Mouse (Mus musculus): ENCODE measurements around the gene Slc35d3. TPM values are rescaled to one million over a fixed set of nuclear protein-coding genes. Genes with fewer than 3 reads are reported as not detected.
A peak's percentile ranks its signal among the peaks of the same experiment; 100 is the strongest.

Gene Slc35d3
- 0.22 and 1.1 TPM in 2 replicates for polyA plus RNA-seq (2015; fragmentation: Nextera tagmentation; extraction: Ambion mirVana)

GRCm38 (mm10) chr10:19850998-19851691, at the start of gene Slc35d3:
Gene Slc35d3, minus strand, starts transcription at chr10:19851459.
- ATAC-seq (replicated peaks; ENCODE audit: low FRiP score), result peak; percentile 52
- peaks cover 66% of the 10 kb centered on the region for H3K27me3 ChIP-seq
- H3K9me3 ChIP-seq (replicated peaks), result no peaks in the 10 kb centered on the region
- peak within 1 kb of the TSS; percentile 57 for H3K4me3 ChIP-seq (replicated peaks)
- no peak within 1 kb of the TSS for H3K27ac ChIP-seq
- under 1% methylated on average over 64 of the region's 72 CpGs for WGBS
- no peaks in the 10 kb centered on the region for H3K36me3 ChIP-seq
- H3K9ac ChIP-seq, result peak within 1 kb of the TSS; percentile 36
- peaks cover 33% of the 10 kb centered on the region for H3K4me1 ChIP-seq
- peak within 1 kb of the TSS; percentile 99 for H3K4me2 ChIP-seq

DNA sequence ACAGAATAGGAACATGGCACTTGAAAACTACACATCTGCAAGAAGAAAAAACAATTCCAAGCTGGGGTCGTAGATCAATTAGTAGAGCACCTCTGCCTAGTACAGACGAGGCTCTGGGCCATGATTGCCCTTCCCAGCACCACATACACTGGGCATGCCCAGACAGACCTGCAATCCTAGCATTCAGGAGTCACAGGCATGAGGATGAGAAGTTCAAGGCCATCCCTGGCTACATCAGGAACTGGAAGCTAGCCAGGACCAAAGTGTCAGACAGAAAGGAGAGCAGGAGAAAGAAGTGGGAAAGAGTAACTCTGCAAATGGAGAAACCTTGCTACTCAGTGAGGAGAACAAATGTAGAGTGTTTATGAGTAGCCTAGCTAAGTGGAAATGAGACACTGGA, 48.9 kb upstream of the Slc35d3 start:
- Histone ChIP-seq H3K4me1 (no peaks in the 10 kb centered on the region), H3K9me3 (replicated peaks) (no peaks in the 10 kb centered on the region), H3K9ac (no peak overlapping the region), H3K27ac (no peak overlapping the region), H3K4me3 (replicated peaks) (no peak overlapping the region), H3K36me3 (peaks cover 17% of the 10 kb centered on the region; the same call in 1 of the 2 replicates), H3K4me2 (no peak overlapping the region), H3K27me3 (no peaks in the 10 kb centered on the region)
- 44% methylated on average over 2 of the region's 2 CpGs for WGBS
- no peak for ATAC-seq (replicated peaks; ENCODE audit: low FRiP score)

DNA sequence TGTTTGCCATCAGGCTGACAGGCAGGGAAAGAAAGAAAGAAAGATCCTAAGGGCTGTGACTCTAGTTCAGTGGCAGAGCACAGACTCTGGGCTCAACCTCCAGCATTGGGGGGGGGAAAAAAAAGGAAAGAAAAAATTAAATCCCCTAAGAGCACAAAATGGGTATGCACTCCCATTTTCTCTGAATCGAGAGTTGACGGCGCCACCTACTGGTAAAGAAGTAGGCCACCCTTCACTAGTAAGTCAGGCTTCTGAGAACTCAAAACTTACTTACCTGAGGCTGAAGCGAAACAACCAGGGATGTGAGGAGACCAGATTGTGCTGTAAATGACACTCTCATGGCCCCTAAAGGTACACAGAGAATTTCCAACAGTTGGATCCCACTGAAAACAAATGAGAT, 42.7 kb upstream of the Slc35d3 start:
- no peak for ATAC-seq (replicated peaks; ENCODE audit: low FRiP score)
- no peak overlapping the region for H3K4me3 ChIP-seq (replicated peaks)
- no peaks in the 10 kb centered on the region for H3K4me1 ChIP-seq
- H3K4me2 ChIP-seq, result no peak overlapping the region
- H3K36me3 ChIP-seq, result peaks cover 4% of the 10 kb centered on the region; the same call in 1 of the 2 replicates
- no peak overlapping the region for H3K9ac ChIP-seq
- H3K27me3 ChIP-seq, result no peaks in the 10 kb centered on the region
- 20% methylated on average over 4 of the region's 4 CpGs for WGBS
- H3K9me3 ChIP-seq (replicated peaks), result no peaks in the 10 kb centered on the region
- no peak overlapping the region for H3K27ac ChIP-seq

DNA sequence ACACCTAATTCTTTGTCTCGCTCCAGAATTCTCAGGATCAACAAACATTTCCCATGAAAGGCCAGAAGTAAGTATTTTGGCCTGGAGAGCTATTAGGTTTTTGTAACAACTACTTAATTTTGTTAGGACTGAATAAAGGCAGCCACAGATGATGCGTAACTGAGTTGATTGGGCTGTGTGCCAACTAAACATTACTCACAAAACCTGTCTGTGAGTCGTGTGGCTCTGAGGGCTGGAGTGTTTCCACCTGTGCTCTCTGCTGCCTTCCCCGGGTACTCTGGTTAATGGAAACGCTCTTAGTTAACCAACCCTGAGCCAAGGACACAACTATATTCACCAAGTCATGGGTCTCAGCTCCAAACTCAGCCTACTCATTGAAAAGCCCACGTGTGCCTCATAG, 41.9 kb upstream of the Slc35d3 start:
- peaks cover 10% of the 10 kb centered on the region; the same call in 1 of the 2 replicates for H3K36me3 ChIP-seq
- 62% methylated on average over 6 of the region's 6 CpGs for WGBS
- no peak overlapping the region for H3K9ac ChIP-seq
- H3K4me1 ChIP-seq, result no peaks in the 10 kb centered on the region
- H3K4me2 ChIP-seq, result no peak overlapping the region
- no peak for ATAC-seq (replicated peaks; ENCODE audit: low FRiP score)
- no peaks in the 10 kb centered on the region for H3K27me3 ChIP-seq
- H3K9me3 ChIP-seq (replicated peaks), result no peaks in the 10 kb centered on the region
- H3K4me3 ChIP-seq (replicated peaks), result no peak overlapping the region
- no peak overlapping the region for H3K27ac ChIP-seq

GRCm38 (mm10) chr10:19891686-19892085, 40.4 kb upstream of the Slc35d3 start:
- H3K4me2 ChIP-seq, result no peak overlapping the region
- no peak overlapping the region for H3K4me3 ChIP-seq (replicated peaks)
- H3K36me3 ChIP-seq, result peaks cover 10% of the 10 kb centered on the region; the same call in 1 of the 2 replicates
- WGBS, result 63% methylated on average over 3 of the region's 3 CpGs
- H3K27ac ChIP-seq, result no peak overlapping the region
- no peaks in the 10 kb centered on the region for H3K4me1 ChIP-seq
- H3K27me3 ChIP-seq, result no peaks in the 10 kb centered on the region
- ATAC-seq (replicated peaks; ENCODE audit: low FRiP score), result no peak
- H3K9ac ChIP-seq, result no peak overlapping the region
- no peaks in the 10 kb centered on the region for H3K9me3 ChIP-seq (replicated peaks)

DNA sequence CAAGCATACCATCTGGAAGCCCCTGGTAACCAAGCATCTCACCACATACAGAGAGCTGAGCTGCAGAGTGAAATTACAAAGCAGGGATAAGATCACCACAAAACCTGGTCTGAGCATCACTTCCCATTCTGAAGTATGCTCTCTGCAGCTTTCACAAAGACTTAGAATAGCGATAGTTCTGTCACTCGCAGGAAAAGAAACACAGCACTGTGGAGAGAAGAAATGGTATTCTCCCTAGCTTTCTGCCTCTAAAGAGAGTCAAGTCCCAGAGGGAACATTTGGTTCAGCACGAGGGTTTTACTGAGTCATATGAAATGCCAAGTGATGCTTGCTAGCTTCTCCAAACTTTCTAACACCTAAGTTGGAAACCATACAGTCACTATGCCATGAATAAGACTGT, 38.6 kb upstream of the Slc35d3 start:
- no peak overlapping the region for H3K4me3 ChIP-seq (replicated peaks)
- no peak for ATAC-seq (replicated peaks; ENCODE audit: low FRiP score)
- WGBS, result 85% methylated on average over 3 of the region's 3 CpGs

GRCm38 (mm10) chr10:19886249-19886648, 35.0 kb upstream of the Slc35d3 start:
- Histone ChIP-seq H3K9me3 (replicated peaks) (no peaks in the 10 kb centered on the region), H3K4me1 (no peaks in the 10 kb centered on the region), H3K9ac (no peak overlapping the region), H3K27ac (no peak overlapping the region), H3K4me2 (no peak overlapping the region), H3K36me3 (peaks cover 6% of the 10 kb centered on the region; the same call in 1 of the 2 replicates), H3K27me3 (no peaks in the 10 kb centered on the region), H3K4me3 (replicated peaks) (no peak overlapping the region)
- WGBS, result 86% methylated on average over 3 of the region's 3 CpGs
- ATAC-seq (replicated peaks; ENCODE audit: low FRiP score), result no peak

More for the DNA sequence above, 38.6 kb upstream of the Slc35d3 start:
- H3K27me3 ChIP-seq, result no peaks in the 10 kb centered on the region
- no peaks in the 10 kb centered on the region for H3K9me3 ChIP-seq (replicated peaks)
- no peak overlapping the region for H3K4me2 ChIP-seq
- H3K36me3 ChIP-seq, result peaks cover 10% of the 10 kb centered on the region; the same call in 1 of the 2 replicates
- no peak overlapping the region for H3K9ac ChIP-seq
- H3K4me1 ChIP-seq, result no peaks in the 10 kb centered on the region
- H3K27ac ChIP-seq, result no peak overlapping the region

DNA sequence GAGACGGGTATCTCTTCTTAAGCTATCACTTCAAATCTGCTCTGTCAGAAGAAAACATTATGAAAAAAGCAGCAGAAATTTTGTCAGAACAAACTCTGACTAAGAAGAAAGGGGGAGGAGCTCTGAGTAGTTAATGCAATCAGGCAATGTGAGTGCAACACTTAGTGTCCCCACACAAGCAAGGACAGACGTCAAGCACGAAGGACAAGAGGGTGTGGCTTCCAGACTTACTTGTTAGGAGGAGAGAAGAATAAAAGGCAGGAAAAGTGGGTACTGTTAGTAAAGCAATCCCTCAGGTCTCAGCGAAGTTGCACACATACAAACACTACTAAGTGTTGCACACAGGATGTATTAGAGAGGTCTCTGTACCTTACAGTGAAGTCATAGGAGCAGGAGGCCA, 33.1 kb upstream of the Slc35d3 start:
- H3K9ac ChIP-seq, result no peak overlapping the region
- no peaks in the 10 kb centered on the region for H3K27me3 ChIP-seq
- no peak for ATAC-seq (replicated peaks; ENCODE audit: low FRiP score)
- no peak overlapping the region for H3K27ac ChIP-seq
- H3K9me3 ChIP-seq (replicated peaks), result no peaks in the 10 kb centered on the region
- H3K4me1 ChIP-seq, result no peaks in the 10 kb centered on the region
- no peak overlapping the region for H3K4me2 ChIP-seq
- no peak overlapping the region for H3K4me3 ChIP-seq (replicated peaks)
- peaks cover 6% of the 10 kb centered on the region; the same call in 1 of the 2 replicates for H3K36me3 ChIP-seq
- 79% methylated on average over 4 of the region's 4 CpGs for WGBS

- Histone ChIP-seq H3K36me3 (no peaks in the 10 kb centered on the region), H3K4me1 (no peaks in the 10 kb centered on the region), H3K4me3 (replicated peaks) (no peak overlapping the region), H3K4me2 (no peak overlapping the region), H3K27me3 (no peaks in the 10 kb centered on the region), H3K27ac (no peak overlapping the region), H3K9ac (no peak overlapping the region), H3K9me3 (replicated peaks) (no peaks in the 10 kb centered on the region)
- ATAC-seq (replicated peaks; ENCODE audit: low FRiP score), result no peak
- WGBS, result 66% methylated on average over 3 of the region's 3 CpGs
These were observed 29.2 kb upstream of the Slc35d3 start for GRCm38 (mm10) chr10:19880437-19880836.

- no peak overlapping the region for H3K27ac ChIP-seq
- no peaks in the 10 kb centered on the region for H3K4me1 ChIP-seq
- no peaks in the 10 kb centered on the region for H3K36me3 ChIP-seq
- no peak for ATAC-seq (replicated peaks; ENCODE audit: low FRiP score)
- no peaks in the 10 kb centered on the region for H3K27me3 ChIP-seq
- H3K4me3 ChIP-seq (replicated peaks), result no peak overlapping the region
- H3K9ac ChIP-seq, result no peak overlapping the region
- no peak overlapping the region for H3K4me2 ChIP-seq
- H3K9me3 ChIP-seq (replicated peaks), result no peaks in the 10 kb centered on the region
- WGBS, result 51% methylated on average over 6 of the region's 6 CpGs
These were observed 27.9 kb upstream of the Slc35d3 start for GRCm38 (mm10) chr10:19879161-19879560.

GRCm38 (mm10) chr10:19877679-19878078, 26.4 kb upstream of the Slc35d3 start:
- 82% methylated on average over 9 of the region's 9 CpGs for WGBS
- Histone ChIP-seq H3K4me2 (no peak overlapping the region), H3K9me3 (replicated peaks) (no peaks in the 10 kb centered on the region), H3K27me3 (no peaks in the 10 kb centered on the region), H3K9ac (no peak overlapping the region), H3K4me1 (no peaks in the 10 kb centered on the region), H3K27ac (no peak overlapping the region), H3K36me3 (0 out of 2 replicates have a peak, but pooled peaks cover 3% of the 10 kb centered on the region), H3K4me3 (replicated peaks) (no peak overlapping the region)
- no peak for ATAC-seq (replicated peaks; ENCODE audit: low FRiP score)

- Histone ChIP-seq H3K36me3 (0 out of 2 replicates have a peak, but pooled peaks cover 3% of the 10 kb centered on the region), H3K9me3 (replicated peaks) (no peaks in the 10 kb centered on the region), H3K9ac (no peak overlapping the region), H3K4me1 (no peaks in the 10 kb centered on the region), H3K4me2 (no peak overlapping the region), H3K4me3 (replicated peaks) (no peak overlapping the region), H3K27ac (no peak overlapping the region), H3K27me3 (no peaks in the 10 kb centered on the region)
- ATAC-seq (replicated peaks; ENCODE audit: low FRiP score), result no peak
- WGBS, result 86% methylated on average over 8 of the region's 8 CpGs
These were observed 26.0 kb upstream of the Slc35d3 start for GRCm38 (mm10) chr10:19877257-19877656.
